Mouse (Mus musculus): ENCODE data around the gene Rpp25.
A peak's percentile ranks its signal among the peaks of the same experiment; 100 is the strongest.

The Rpp25 gene

DNA sequence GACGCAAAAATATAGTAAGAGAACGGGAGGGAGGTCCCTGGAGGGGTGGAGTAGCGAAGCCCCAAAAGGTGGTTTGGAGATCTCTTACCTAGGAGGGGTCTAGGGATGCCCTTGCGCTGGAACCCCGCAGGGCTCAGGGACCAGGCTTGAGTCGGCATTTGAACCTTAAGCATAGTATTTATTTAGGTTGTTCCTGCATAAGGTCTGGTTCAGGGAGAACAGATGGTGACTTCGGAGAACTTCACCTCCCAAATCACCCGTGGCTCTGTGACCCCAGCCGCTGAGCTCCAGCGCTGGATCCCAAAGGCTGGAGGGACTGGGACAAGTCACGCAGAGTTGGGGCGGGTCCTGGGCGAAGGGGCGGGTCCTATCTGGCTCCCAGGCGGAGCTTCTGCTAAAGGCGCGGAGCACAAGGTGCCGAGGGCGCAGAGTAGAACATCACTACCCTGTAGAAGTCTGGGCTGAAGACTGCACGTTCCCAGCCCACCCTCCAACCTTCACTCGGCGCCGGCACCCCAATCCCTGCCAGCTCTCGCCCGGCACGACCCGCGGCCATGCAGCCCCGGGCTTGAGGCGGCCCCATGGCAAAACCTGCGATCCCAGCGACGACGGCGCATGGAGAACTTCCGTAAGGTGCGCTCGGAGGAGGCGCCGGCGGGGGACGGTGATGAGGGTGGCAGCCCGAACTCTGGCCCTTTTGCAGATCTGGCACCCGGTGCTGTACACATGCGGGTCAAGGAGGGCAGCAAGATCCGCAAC lies at the start of gene Rpp25:
Gene Rpp25 (plus strand): TSS at position 405 of the 759 bp plus-strand sequence.
- no peak for DNase-seq (ENCODE audit: low read depth, low spot score)

DNA sequence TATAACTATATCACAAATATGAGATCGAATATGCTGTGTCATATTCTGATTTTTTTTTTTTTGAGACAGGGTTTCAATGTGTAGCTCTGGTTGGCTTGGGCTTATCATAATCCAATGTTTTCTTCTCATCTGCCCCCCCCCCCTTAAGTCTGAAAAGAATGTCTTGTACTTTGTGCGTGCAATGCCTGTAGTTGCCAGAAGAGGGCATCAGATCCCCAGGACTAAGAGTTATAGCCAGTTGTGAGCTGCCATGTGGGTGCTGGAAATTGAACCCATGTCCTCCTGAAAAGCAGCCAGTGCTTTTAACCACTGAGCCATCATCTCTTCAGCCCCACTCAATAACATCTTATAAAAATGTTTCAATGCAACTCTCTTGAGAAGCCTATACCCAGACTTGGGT lies 44.1 kb upstream of the Rpp25 start:
- no peak for DNase-seq (ENCODE audit: low read depth, low spot score)

DNA sequence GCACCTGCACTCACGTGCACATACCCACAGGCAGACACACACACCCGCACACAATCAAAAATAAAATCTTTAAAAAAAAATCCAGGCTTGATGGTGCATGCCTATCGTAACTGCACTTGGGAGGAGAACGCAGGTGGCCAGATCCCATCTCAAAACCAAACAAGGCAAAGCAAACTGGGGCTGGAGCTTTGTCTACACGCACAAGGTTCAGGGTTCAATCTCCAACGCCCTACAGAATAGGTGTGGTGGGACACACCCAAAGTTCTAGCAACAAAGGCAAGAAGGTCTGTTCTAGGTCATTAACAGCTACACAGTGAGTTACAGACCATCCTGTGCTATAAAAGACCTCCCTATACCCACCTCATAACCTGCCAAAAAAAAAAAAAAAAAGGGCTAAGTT lies 41.0 kb upstream of the Rpp25 start:
- DNase-seq (ENCODE audit: low read depth, low spot score), result no peak

DNA sequence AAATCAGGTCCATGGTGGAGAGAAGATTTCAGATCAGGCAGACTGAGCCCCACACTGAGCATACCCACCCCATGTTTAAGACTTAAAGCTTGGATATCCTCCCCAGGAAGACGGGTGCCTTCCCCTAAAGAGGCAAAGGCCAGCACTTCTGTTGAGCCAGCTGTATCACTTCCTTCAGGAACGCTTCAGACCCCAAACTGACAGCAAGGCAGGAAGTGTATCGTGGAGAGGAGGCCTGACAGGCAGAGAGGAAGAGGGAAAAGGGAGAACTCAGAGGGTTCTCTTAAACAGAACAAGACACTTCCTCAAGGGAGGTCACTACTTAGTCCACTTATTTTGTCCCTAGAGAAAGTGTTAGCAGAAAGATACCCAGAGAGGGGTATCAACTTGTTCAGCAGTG lies 37.7 kb upstream of the Rpp25 start:
- DNase-seq (ENCODE audit: low read depth, low spot score), result no peak

DNA sequence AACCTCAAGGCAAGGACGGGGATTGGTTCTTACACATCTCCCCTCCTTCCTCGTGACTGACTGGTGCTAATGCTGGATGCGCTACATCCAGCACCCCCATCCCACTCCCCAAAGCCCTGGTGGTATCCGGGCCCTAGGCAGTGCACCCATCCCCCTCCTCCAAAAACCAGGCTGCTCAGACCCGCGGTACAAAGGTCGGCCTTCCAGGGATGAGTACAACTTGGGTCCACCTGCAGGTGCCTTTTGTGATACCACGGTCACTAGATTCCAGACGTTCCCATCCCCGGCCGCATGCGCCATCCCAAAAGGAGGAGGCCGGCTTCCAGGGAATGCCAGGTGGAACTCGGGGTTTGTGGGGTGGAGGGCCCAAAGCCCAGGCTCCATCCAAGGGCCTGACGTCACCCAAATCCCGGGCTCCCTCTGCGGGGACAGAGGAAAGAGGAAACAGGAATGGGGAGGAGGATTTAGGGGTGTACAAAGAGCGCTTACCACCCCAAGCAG lies 36.5 kb upstream of the Rpp25 start:
- DNase-seq (ENCODE audit: low read depth, low spot score), result no peak

DNA sequence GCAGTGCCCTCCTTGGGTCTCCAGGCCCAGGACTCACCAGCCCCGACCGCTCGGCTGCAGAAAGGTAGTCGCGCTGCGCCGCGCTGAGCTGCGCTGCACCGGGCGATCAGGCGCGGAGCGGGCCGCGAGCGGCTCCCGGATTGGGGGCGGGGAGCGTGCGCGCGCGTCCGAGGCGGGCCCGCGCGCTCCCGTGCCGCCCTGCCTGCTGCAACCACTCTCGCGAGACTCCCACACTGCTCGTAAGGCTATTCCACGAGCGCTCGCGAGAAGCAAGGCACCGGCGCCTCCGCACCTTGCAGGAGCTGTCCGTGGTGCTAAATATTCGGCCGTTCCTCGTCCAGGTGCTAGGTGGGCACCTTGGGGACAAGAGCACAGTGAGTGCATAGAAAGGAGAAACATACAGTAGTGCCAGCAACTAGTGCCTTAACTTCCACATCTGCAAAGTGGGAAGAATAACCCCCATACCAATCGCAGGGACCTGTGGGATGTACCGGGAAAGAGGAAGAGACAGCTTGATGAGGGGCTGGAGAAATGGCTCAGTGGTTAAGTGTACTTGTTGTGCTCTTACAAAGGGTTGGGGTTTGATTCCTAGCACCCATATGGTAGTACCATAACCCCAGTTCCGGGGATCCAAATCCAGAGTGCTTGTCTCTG lies 35.8 kb upstream of the Rpp25 start, which contains the start of gene Scamp5:
Gene Scamp5 (minus strand): TSS at position 165 of the 654 bp plus-strand sequence.
- DNase-seq (ENCODE audit: low read depth, low spot score), result no peak

DNA sequence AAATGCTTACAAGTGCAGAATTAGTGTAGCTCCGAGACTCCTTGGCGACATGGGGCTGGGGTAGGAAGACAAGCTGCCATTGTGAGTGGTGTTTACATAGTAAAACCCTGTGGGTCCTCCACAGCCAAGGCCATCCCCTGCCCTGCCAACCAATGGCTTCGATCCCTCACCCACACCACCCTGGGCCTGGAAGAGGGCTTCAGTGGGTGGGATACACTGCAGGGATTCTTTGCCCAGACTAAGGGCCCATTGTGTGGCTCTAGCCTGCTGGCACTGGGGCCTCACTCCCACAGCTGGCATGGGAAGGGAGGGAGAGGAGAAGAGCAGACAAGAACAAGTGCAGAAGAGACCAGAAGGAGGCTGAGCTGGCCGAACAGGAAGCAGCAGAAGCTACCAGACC lies 34.9 kb upstream of the Rpp25 start:
- no peak for DNase-seq (ENCODE audit: low read depth, low spot score)

DNA sequence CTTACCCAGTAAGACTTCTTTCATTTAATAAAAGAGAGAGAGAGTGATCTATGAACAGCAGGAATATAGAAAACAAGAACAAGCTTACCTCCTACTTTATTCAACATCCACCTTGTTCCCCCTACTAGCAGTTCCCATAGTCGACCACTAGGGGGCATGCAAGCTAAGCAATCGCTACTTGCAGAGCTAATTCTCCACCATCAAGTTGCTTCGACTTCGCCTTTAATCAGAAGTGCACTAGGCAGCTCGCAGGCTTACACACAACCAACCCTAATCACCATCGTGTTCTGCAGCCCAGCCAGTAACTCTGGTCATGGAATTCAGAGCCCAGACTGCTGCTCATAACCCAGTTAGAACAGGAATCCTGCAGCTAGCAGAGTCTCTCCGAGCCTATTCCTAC lies 18.1 kb upstream of the Rpp25 start:
- peak; percentile 73 for DNase-seq (ENCODE audit: low read depth, low spot score)

DNA sequence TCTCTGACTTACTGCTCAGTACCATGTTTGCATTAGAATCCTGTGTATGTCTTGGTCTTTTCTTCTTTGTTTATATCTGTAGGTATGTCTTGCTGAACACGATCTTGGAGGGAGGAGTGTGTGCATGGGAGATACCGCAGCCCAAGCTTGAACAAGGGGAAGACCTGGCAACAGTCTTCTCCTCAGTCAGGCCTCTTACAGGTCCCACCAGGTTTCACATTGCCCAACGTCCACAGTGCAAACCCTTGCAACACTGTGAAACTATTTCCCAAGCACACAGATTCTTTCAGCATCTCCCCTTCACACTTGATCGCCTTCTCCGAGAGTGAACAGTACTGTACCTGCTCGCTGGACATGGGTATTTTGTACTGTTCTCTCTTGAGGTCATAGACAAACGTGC lies 16.0 kb upstream of the Rpp25 start:
- no peak for DNase-seq (ENCODE audit: low read depth, low spot score)

DNA sequence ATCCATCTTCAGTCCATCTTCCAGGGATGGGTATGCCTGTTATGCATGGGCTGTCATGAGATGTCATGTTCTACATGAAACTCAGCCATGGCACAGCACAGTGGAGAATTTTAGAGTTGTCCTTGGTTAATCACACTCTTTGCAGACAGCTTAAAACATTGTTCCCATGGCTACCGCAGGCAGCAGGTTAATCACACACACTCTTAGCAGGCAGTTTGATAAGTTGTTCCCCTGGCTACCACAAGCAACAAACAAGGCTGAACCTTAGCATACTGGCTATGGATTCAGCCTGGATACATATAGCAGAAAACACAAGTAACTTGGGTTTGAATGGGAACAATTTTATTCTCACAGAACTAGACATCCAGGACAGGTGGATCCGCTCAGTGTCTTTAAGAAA lies 10.3 kb upstream of the Rpp25 start:
- no peak for DNase-seq (ENCODE audit: low read depth, low spot score)

DNA sequence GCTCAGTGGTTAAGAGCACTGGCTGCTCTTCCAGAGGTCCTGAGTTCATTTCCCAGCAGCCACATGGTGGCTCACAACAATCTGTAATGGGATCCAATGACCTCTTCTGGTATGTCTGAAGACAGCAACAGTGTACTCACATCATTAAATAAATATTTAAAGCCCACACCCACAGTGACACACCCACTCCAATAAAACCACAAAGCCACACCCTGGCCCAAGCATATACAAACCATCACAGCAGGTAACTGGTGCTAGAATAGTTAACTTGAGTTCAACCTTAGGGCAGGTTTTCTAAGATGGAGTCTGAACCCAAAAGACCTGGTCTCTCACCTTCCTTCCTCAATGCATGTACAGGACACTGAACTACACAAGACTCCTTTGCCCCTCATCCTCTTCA lies 8.9 kb upstream of the Rpp25 start:
- no peak for DNase-seq (ENCODE audit: low read depth, low spot score)

DNA sequence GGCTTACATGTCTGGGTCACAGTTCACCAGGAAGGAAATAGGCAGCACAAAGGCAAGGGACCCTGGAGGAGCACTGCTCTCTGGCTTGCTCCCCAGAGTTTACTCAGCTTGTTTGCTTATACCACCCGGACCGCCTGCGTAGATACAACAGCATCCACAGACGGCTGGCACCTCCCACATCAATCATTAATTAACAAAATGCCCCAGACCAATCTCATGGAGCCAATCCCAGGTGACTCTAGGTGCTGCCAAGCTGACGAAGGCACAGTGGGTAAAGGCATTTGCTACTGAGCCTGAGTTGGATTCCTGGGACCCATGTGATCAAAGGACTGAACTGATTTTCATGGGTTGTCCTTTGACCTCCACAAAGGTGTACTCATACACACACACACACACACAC lies 6.6 kb upstream of the Rpp25 start:
- no peak for DNase-seq (ENCODE audit: low read depth, low spot score)

DNA sequence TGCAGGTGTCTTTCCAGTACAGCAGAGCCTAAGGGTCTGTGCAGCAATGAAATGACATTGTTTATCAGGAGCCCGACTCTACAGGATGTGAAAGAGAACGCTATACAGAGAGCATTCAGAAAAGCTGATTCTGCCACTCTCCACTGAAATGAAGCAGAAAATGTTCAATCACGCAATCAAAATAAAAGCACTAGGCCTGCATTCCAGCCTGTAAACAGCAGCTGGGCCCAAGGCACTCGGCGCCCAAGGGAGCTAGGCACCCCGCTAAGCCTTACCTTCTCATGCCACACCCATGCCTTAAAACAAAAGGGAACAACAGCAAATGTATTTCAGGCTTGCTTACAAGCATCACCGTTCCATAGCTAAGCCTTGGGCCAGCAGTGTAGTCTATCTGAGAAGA lies 5.3 kb upstream of the Rpp25 start:
- no peak for DNase-seq (ENCODE audit: low read depth, low spot score)

DNA sequence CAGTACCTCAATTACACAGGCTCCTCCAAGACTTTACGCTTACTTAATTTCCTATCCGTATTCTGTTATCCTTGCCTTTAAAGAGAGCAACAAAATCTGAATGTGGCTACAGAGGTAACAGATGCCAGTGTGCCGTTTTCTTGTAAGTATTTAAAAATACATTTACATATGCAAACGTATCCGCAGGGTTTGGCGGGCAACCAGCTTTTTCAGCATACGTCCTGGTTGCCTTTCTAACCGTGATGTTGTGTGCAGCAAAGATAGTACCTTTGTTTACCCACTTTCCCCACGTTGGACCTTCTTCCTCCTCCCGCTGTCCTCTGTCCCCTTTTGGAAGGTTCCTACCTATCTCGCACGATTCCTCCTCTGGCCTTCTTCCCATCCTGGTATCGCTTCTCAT lies 2.4 kb upstream of the Rpp25 start:
- DNase-seq (ENCODE audit: low read depth, low spot score), result no peak

DNA sequence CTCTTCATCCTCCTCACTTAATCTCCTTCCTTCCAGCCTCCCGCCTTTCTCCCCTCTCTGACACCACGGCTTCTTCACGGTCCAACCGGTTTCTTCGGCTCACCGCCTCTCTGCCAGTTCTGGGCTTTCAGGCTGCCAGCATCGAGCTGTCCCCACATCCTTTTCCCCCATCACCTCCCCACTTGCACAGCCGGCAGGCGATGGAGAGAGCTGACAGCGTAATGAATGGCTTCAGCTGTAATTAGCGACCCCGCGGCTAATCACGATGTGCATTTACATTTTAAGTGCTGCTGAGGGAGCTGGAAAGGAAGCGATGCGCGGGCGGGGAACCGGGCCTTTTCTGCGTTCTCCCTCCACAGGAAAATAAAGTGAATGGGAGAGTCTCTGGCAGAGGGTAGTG lies 2.0 kb upstream of the Rpp25 start:
- no peak for DNase-seq (ENCODE audit: low read depth, low spot score)

DNA sequence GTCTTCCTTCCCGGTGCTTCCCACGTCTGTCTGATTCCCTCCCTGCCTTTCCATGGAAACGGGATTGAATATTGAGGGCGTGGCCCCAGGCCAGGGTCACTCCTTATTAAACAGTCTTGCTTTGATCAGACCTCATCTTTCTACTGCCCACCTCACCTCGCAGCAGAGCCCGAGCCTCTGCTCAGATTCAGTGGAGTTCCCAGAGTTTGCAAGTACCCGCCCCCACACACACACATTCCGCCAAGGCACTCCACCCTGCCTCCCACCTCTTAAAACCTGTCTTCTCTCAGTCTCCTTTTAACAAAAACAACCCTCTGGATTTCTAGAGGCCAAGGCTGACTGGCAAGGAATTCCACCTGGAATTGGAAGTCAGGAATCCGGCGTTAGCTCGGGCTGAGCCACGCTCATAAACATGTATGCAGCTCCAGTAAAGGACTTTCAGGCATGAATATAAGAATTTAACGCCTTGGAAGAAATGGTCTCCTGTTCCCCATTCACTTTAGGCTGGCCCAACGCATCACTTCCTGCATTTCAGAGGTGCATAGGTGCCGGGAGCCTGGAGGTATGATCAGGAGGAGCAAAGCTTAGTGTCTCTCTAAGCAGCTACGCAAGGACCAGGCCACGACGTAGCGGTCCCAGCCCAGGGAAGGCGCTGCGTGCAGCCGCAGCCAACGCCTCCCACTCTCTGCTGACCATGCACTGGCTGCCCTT lies 760 bp upstream of the Rpp25 start:
- no peak for DNase-seq (ENCODE audit: low read depth, low spot score)

DNA sequence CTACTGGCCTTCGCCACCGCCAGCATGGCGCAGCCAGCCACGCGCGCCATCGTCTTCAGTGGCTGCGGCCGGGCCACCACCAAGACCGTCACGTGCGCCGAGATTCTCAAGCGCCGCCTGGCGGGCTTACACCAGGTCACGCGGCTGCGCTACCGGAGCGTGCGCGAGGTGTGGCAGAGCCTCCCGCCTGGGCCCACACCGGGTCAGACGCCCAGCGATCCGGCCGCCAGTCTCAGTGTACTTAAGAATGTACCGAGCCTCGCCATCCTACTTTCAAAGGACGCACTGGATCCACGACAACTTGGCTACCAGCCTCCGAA lies 515 bp downstream of the Rpp25 start:
- DNase-seq (ENCODE audit: low read depth, low spot score), result no peak

DNA sequence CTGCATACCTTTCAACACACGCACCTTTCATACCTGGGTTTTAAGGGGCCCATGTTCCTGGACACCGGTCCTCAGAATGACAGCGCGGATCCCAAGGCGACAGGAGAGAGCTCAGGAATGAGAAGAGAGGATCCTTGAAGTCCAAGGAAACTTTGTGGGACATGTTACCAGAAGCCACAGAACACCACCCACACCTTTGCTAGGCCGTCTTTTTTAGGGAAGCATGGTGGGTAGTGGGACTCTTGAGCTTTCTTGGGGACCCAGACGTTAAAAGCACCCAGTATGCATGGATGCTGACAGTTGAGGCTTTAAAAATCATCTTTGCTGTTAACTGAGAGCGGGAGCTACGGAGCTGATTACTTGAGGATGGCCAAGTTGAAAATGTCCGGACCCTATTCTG lies 1.1 kb downstream of the Rpp25 start:
- no peak for DNase-seq (ENCODE audit: low read depth, low spot score)

DNA sequence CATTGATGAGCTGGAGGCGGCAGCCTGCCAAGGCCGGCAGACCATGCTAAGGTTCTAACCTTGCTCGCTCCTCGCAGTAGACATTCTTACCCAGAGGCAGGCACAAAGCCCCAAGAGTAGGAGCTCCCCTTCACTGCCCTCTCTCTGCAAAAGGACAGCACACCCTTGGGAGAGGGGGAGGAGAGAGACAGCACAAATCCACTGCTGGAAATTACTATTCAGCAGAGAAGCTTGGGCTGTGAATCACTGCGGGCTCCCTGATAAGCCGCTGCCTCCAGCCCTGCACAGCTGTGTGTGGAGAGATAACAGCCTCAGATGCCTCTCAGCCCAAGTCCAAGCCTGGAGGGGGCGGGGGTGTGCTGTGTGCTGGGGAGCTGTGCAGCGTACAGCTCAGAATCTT lies 1.9 kb downstream of the Rpp25 start:
- DNase-seq (ENCODE audit: low read depth, low spot score), result peak; percentile 67

DNA sequence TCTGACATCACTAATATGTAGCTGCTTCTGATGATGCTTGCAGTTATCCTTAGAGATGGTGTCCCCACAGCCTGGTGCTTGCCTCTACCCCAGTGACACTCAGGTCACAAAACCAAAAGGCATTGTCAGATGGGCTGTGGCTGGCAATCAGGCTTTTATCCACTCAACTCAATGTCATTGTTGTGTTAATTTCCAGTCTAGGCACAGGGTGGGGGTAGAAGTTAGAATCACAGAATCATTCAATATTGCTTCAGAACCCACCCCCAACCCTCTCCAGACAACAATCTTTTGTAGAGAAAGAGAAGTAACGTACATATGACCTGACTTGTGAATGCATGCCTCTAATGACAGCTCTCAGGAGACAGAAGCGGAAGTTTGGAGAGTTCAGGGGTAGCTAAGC lies 6.8 kb downstream of the Rpp25 start:
- DNase-seq (ENCODE audit: low read depth, low spot score), result no peak

DNA sequence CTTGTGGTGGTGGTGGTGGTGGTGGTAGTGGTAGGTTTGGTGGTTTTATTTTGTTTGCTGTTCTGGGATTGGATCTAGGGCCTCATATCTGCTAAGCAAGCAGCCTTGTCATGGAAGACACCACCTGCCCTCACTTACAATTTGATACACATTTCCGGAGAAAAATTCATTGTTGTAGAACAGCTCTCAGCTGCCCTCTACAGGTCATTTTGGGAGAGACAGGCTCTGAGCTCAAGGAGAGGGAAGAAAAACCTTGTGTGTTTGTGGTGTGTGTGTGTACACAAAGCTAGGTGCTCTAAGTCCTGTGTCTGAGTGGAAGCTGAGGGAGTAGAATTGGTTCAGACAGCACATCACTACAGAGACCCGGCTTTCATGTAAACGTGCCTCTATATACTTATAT lies 13.3 kb downstream of the Rpp25 start:
- peak; percentile 55 for DNase-seq (ENCODE audit: low read depth, low spot score)

DNA sequence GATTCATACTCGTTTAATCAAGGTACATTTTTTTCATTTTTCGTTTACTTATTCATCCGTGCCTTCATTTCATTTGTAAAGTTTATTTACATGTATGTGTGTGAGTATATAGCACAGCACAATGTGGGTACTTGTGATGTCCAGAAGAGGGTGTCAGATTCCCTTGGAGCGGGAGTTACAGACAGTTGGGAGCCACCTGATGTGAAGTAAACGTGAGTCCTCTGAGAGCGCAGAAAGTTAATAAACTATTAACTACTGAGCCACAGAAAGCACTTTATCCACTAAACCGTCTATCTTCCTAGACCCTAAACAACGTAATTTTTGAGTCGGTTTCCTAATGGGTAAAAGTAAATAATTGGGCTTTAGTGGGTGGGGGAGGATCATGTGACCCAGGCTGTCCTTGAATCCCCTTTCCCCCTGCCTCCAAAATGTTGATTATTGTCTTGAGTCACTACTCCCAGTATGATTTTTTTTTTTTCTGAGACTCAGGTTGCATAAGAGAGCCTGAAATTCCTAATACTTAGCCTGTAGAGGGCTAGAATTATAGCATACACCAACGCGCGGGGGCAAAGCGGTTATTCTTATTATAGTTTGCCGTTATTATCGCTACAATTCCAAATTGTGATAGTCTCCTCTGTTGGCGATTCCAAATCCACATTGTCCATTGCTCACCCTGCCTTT lies 16.7 kb downstream of the Rpp25 start:
- no peak for DNase-seq (ENCODE audit: low read depth, low spot score)
